Mouse (Mus musculus) bone marrow macrophage, adult 2 months (primary cell): ENCODE results near the gene Rplp2. TPM values are rescaled to one million over a fixed set of nuclear protein-coding genes. Genes with fewer than 3 reads are reported as not detected.
"Not testable (repeated sequence)": the region's sequence is repeated elsewhere in the genome, so short reads cannot be mapped to it uniquely, and the experiment has no call there.

Source experiments
- H3K27ac ChIP-seq: 2 replicates; pipeline ENCODE4 v1.5.1; 2012; ENCODE audit warnings: low read depth, low read length; ENCODE audit not compliant: insufficient read depth
- H3K4me1 ChIP-seq: 2 replicates; pipeline ENCODE4 v1.6.1; 2012; ENCODE audit warnings: low read length; ENCODE audit not compliant: control insufficient read depth, insufficient read depth
- H3K4me3 ChIP-seq: 2 replicates; pipeline ENCODE4 v1.5.1; 2012; ENCODE audit warnings: mild to moderate bottlenecking, low read length, moderate library complexity; ENCODE audit not compliant: insufficient read depth
- CTCF ChIP-seq: IDR thresholded peaks from 2 replicates; pipeline ENCODE4 v1.5.1; 2012; ENCODE audit warnings: low read depth, mild to moderate bottlenecking, low read length, moderate library complexity
- POLR2A ChIP-seq: IDR thresholded peaks from 2 replicates; pipeline ENCODE4 v1.6.1; 2012; ENCODE audit warnings: mild to moderate bottlenecking, low read depth, low read length, borderline replicate concordance
- polyA plus RNA-seq: library from polyadenylated mRNA; stranded (reverse); fragments of >200 nt; gene quantifications from 2 replicates; pipeline ENCODE4 v1.2.4, GENCODE M21; 2012; ENCODE audit not compliant: missing spikeins, insufficient read depth, insufficient read length

Rplp2 gene
- polyA plus RNA-seq, 1 experiment: 2,115 TPM

GRCm38 (mm10) chr7:141437178-141438120 lies 9.7 kb upstream of the Rplp2 start, which contains the start of gene Slc25a22:
Slc25a22 (minus strand) TSS chr7:141437892.
- Histone ChIP-seq H3K4me1 (peaks cover 15% of the 10 kb centered on the region), H3K27ac (peak within 1 kb of the TSS; percentile 58), H3K4me3 (peak within 1 kb of the TSS; percentile 94)
- TF ChIP-seq CTCF (peak; percentile 61), POLR2A (no peak)

- no peak for TF ChIP-seq POLR2A
- TF ChIP-seq CTCF: no peak
- Histone ChIP-seq H3K27ac (no peak overlapping the region), H3K4me1 (peaks cover 17% of the 10 kb centered on the region), H3K4me3 (no peak overlapping the region)
Measured at GRCm38 (mm10) chr7:141438201-141438968, 8.8 kb upstream of the Rplp2 start.

GRCm38 (mm10) chr7:141439140-141439679 lies 8.0 kb upstream of the Rplp2 start:
- peaks cover 17% of the 10 kb centered on the region for H3K4me1 ChIP-seq
- TF ChIP-seq CTCF (no peak), POLR2A (no peak)
- H3K27ac ChIP-seq: no peak overlapping the region
- no peak overlapping the region for H3K4me3 ChIP-seq

- TF ChIP-seq POLR2A (no peak), CTCF (no peak)
- peaks cover 18% of the 10 kb centered on the region for H3K4me1 ChIP-seq
- no peak overlapping the region for H3K4me3 ChIP-seq
- no peak overlapping the region for H3K27ac ChIP-seq
Measured at GRCm38 (mm10) chr7:141439811-141440210, 7.4 kb upstream of the Rplp2 start.

- peaks cover 15% of the 10 kb centered on the region for H3K4me1 ChIP-seq
- H3K27ac ChIP-seq: no peak overlapping the region
- H3K4me3 ChIP-seq: no peak overlapping the region
- peak; percentile 93 for TF ChIP-seq CTCF
- TF ChIP-seq POLR2A: no peak
Measured at GRCm38 (mm10) chr7:141440613-141441012, 6.6 kb upstream of the Rplp2 start.

GRCm38 (mm10) chr7:141441460-141441859 lies 5.7 kb upstream of the Rplp2 start:
- Histone ChIP-seq H3K4me1 (peaks cover 8% of the 10 kb centered on the region), H3K4me3 (no peak overlapping the region), H3K27ac (no peak overlapping the region)
- TF ChIP-seq POLR2A (no peak), CTCF (no peak)

- H3K4me1 ChIP-seq: peaks cover 11% of the 10 kb centered on the region
- peak overlapping the region; percentile 71; the same call in 1 of the 2 replicates for H3K4me3 ChIP-seq
- no peak overlapping the region for H3K27ac ChIP-seq
- no peak for TF ChIP-seq POLR2A
- no peak for TF ChIP-seq CTCF
Measured at GRCm38 (mm10) chr7:141442199-141442598, 5.0 kb upstream of the Rplp2 start.

- H3K4me1 ChIP-seq: peaks cover 11% of the 10 kb centered on the region
- TF ChIP-seq POLR2A (no peak), CTCF (no peak)
- H3K27ac ChIP-seq: 0 out of 2 replicates have a peak overlapping the region, but pooled peaks have one; percentile 6
- peak overlapping the region; percentile 71 for H3K4me3 ChIP-seq
Measured at GRCm38 (mm10) chr7:141443081-141443821, 3.9 kb upstream of the Rplp2 start.

- peak within 1 kb of the TSS; percentile 71 for H3K4me3 ChIP-seq
- TF ChIP-seq POLR2A (no peak), CTCF (no peak)
- peaks cover 15% of the 10 kb centered on the region for H3K4me1 ChIP-seq
- H3K27ac ChIP-seq: peak within 1 kb of the TSS; percentile 60
Measured at GRCm38 (mm10) chr7:141443828-141444237, 3.3 kb upstream of the Rplp2 start, which contains the start of gene Pidd1. Pidd1 (minus strand) TSS chr7:141444025.

- H3K4me3 ChIP-seq: not testable (repeated sequence)
- Histone ChIP-seq H3K27ac (peak overlapping the region; percentile 92; the same call in 1 of the 2 replicates), H3K4me1 (peaks cover 19% of the 10 kb centered on the region)
Measured at GRCm38 (mm10) chr7:141446374-141446773, 796 bp upstream of the Rplp2 start.
